Mouse (Mus musculus): ENCODE measurements around the gene Mmp14.

GRCm38 (mm10) chr14:54385968-54386618, 45.3 kb upstream of the Mmp14 start:
- TF ChIP-seq POLR2A (IDR thresholded peaks at IDR 0.05; ENCODE audit: low read depth, low read length) (no peak), CTCF (IDR thresholded peaks at IDR 0.05; ENCODE audit: borderline replicate concordance, insufficient read depth, low read length) (no peak)
